Mouse (Mus musculus) hindbrain, postnatal 0 days (tissue): ENCODE measurements around the gene Ptpn1. TPM values are rescaled to one million over a fixed set of nuclear protein-coding genes. Genes with fewer than 3 reads are reported as not detected.

Experiments
- ATAC-seq: fragments of 200-750 bp; cut with Nextera tagmentation; 2 replicates; pipeline ENCODE4 v1.8.0; 2017; ENCODE audit warnings: mild to moderate bottlenecking, moderate TSS enrichment, moderate library complexity
- DNase-seq: peaks from one replicate; pipeline ENCODE4 v3.0.0-alpha.2; 2015; ENCODE audit warnings: low spot score
- H3K27ac ChIP-seq: fragments of 300-500 bp; sonication (generic); 2 replicates; pipeline ENCODE4 v1.5.1; 2014; ENCODE audit warnings: mild to moderate bottlenecking
- H3K27me3 ChIP-seq: fragments of 300-500 bp; sonication (generic); 2 replicates; pipeline ENCODE4 v1.6.1; 2014; ENCODE audit warnings: low read length, mixed read lengths; ENCODE audit not compliant: insufficient read depth
- H3K36me3 ChIP-seq: fragments of 300-500 bp; sonication (generic); 2 replicates; pipeline ENCODE4 v1.6.1; 2014; ENCODE audit warnings: low read length, mixed read lengths; ENCODE audit not compliant: insufficient read depth
- H3K4me1 ChIP-seq: fragments of 300-500 bp; sonication (generic); 2 replicates; pipeline ENCODE4 v1.6.1; 2014; ENCODE audit warnings: antibody characterized with exemption, low read length, mixed read lengths; ENCODE audit not compliant: insufficient read depth
- H3K4me2 ChIP-seq: fragments of 300-500 bp; sonication (generic); 2 replicates; pipeline ENCODE4 v1.6.1; 2014; ENCODE audit warnings: low read depth, mild to moderate bottlenecking, low read length, moderate library complexity, mixed read lengths
- H3K4me3 ChIP-seq: fragments of 300-500 bp; sonication (generic); 2 replicates; pipeline ENCODE4 v1.5.1; 2014; ENCODE audit warnings: low read length
- H3K9ac ChIP-seq: fragments of 300-500 bp; sonication (generic); replicated peaks from 2 replicates; pipeline ENCODE4 v1.6.1; 2014; ENCODE audit warnings: mild to moderate bottlenecking, low read length, moderate library complexity, mixed read lengths
- H3K9me3 ChIP-seq: fragments of 300-500 bp; sonication (generic); 2 replicates; pipeline ENCODE4 v1.6.1; 2016; ENCODE audit warnings: low read length, mixed read lengths
- CTCF ChIP-seq: IDR thresholded peaks from 2 replicates; pipeline ENCODE4 v1.5.1; 2016; ENCODE audit warnings: antibody characterized with exemption, control low read depth, low read depth
- WGBS: fragments of 180-500 bp; shearing (Covaris S2); extraction: QIAGEN DNeasy Blood & Tissue Kit; methylation state at CpG from one replicate; pipeline ENCODE4 v1.1.7; 2014; 5-methylcytosine and 5-hydroxymethylcytosine counted together
- polyA plus RNA-seq: library from polyadenylated mRNA; unstranded; fragments of >200 nt; fragmentation: Nextera tagmentation; extraction: Ambion mirVana; gene quantifications from 2 replicates; pipeline ENCODE4 v1.2.1, GENCODE M21; 2015
- total RNA-seq: library from RNA; depleted of rRNA; stranded (reverse); fragments of >200 nt; gene quantifications from 2 replicates; pipeline ENCODE4 v1.2.3, GENCODE M21; 2014

Gene Ptpn1
- total and polyA plus RNA-seq, 2 experiments from 2014 or later, result 39.2 to 60.1 TPM

GRCm38 (mm10) chr2:167964320-167964719 is 32.5 kb downstream of the Ptpn1 start:
- Histone ChIP-seq H3K4me2 (no peak overlapping the region), H3K4me3 (no peak overlapping the region), H3K9ac (no peak overlapping the region), H3K9me3 (no peaks in the 10 kb centered on the region), H3K27ac (no peak overlapping the region), H3K36me3 (peaks cover 38% of the 10 kb centered on the region), H3K27me3 (no peaks in the 10 kb centered on the region), H3K4me1 (no peaks in the 10 kb centered on the region; the same call in 1 of the 2 replicates)
- ATAC-seq (no peak), DNase-seq (no peak)
- WGBS, result 96% methylated on average over 9 of the region's 9 CpGs
- no peak for TF ChIP-seq CTCF

- Histone ChIP-seq H3K4me1 (no peaks in the 10 kb centered on the region), H3K4me3 (no peak overlapping the region), H3K27ac (no peak overlapping the region), H3K36me3 (peaks cover 38% of the 10 kb centered on the region), H3K27me3 (no peaks in the 10 kb centered on the region), H3K4me2 (no peak overlapping the region), H3K9me3 (no peaks in the 10 kb centered on the region), H3K9ac (no peak overlapping the region; the same call in 1 of the 2 replicates)
- no peak for TF ChIP-seq CTCF
- DNase-seq, result no peak
- 92% methylated on average over 3 of the region's 3 CpGs for WGBS
- no peak for ATAC-seq
Measured at GRCm38 (mm10) chr2:167965911-167966310, 34.1 kb downstream of the Ptpn1 start.

GRCm38 (mm10) chr2:167968504-167968903 is 36.6 kb downstream of the Ptpn1 start:
- Histone ChIP-seq H3K4me3 (no peak overlapping the region), H3K4me1 (no peaks in the 10 kb centered on the region), H3K27ac (no peak overlapping the region), H3K4me2 (no peak overlapping the region), H3K36me3 (peaks cover 57% of the 10 kb centered on the region), H3K27me3 (no peaks in the 10 kb centered on the region), H3K9me3 (no peaks in the 10 kb centered on the region), H3K9ac (no peak overlapping the region)
- no peak for DNase-seq
- TF ChIP-seq CTCF, result no peak
- no peak for ATAC-seq
- WGBS, result 96% methylated on average over 7 of the region's 7 CpGs

GRCm38 (mm10) chr2:167969851-167970541 is 38.1 kb downstream of the Ptpn1 start:
- no peak for ATAC-seq
- no peaks in the 10 kb centered on the region for H3K27me3 ChIP-seq
- H3K4me1 ChIP-seq, result no peaks in the 10 kb centered on the region
- H3K4me2 ChIP-seq, result no peak overlapping the region
- H3K27ac ChIP-seq, result no peak overlapping the region
- no peak for TF ChIP-seq CTCF
- no peak overlapping the region for H3K4me3 ChIP-seq
- WGBS, result 41% methylated on average over 10 of the region's 10 CpGs
- H3K9me3 ChIP-seq, result no peaks in the 10 kb centered on the region
- DNase-seq, result peak; percentile 62
- H3K36me3 ChIP-seq, result peaks cover 58% of the 10 kb centered on the region
- no peak overlapping the region for H3K9ac ChIP-seq

GRCm38 (mm10) chr2:167972146-167972545 is 40.3 kb downstream of the Ptpn1 start:
- Histone ChIP-seq H3K9ac (no peak overlapping the region), H3K9me3 (no peaks in the 10 kb centered on the region), H3K27me3 (no peaks in the 10 kb centered on the region), H3K4me3 (no peak overlapping the region), H3K4me1 (no peaks in the 10 kb centered on the region), H3K27ac (no peak overlapping the region), H3K4me2 (no peak overlapping the region), H3K36me3 (peaks cover 57% of the 10 kb centered on the region)
- ATAC-seq, result no peak
- no peak for DNase-seq
- 71% methylated on average over 5 of the region's 5 CpGs for WGBS
- no peak for TF ChIP-seq CTCF

GRCm38 (mm10) chr2:167972809-167973208 is 41.0 kb downstream of the Ptpn1 start:
- WGBS, result 38% methylated on average over 1 of the region's 1 CpGs
- Histone ChIP-seq H3K4me1 (no peaks in the 10 kb centered on the region), H3K27me3 (no peaks in the 10 kb centered on the region), H3K4me3 (no peak overlapping the region), H3K9ac (no peak overlapping the region), H3K27ac (no peak overlapping the region), H3K9me3 (no peaks in the 10 kb centered on the region), H3K36me3 (peaks cover 60% of the 10 kb centered on the region), H3K4me2 (no peak overlapping the region)
- no peak for TF ChIP-seq CTCF
- DNase-seq (no peak), ATAC-seq (no peak)

- 86% methylated on average over 12 of the region's 12 CpGs for WGBS
Measured at GRCm38 (mm10) chr2:167975746-167976145, 43.9 kb downstream of the Ptpn1 start.

More at GRCm38 (mm10) chr2:167975746-167976145, 43.9 kb downstream of the Ptpn1 start:
- no peak overlapping the region for H3K27ac ChIP-seq
- H3K4me1 ChIP-seq, result no peaks in the 10 kb centered on the region
- no peaks in the 10 kb centered on the region for H3K9me3 ChIP-seq
- peaks cover 69% of the 10 kb centered on the region for H3K36me3 ChIP-seq
- H3K9ac ChIP-seq, result no peak overlapping the region
- no peak for TF ChIP-seq CTCF
- DNase-seq (no peak), ATAC-seq (no peak)
- H3K27me3 ChIP-seq, result no peaks in the 10 kb centered on the region
- no peak overlapping the region for H3K4me3 ChIP-seq
- no peak overlapping the region for H3K4me2 ChIP-seq
